Mouse (Mus musculus): ENCODE measurements around the gene Zdhhc1. TPM values are rescaled to one million over a fixed set of nuclear protein-coding genes. Genes with fewer than 3 reads are reported as not detected.

Zdhhc1 gene
- total RNA-seq, 2 experiments from 2014 or later: 36.2 to 38.9 TPM

DNA sequence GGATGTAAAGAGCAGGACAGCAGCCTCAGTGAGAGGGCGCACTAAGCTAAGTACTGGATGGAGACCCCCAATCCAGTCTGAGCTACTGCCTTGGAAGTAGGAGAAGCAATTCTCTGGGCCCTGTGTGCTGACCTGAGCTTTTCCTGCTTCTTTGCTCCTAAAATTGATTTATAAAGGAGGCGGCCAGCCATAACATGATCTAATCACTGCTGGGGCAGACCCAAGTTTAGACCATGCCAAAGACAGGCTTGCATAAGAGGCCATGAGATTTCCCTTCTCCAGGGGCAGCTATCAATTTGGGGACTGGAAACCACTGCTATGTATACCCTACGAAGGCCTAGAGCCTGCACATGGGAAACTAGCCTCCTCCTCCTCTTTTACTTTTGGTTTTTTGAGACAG lies 32.6 kb upstream of the Zdhhc1 start:
- no peak for TF ChIP-seq CTCF (conservative IDR thresholded peaks at IDR 0.05)
- no peak for DNase-seq (ENCODE audit: low spot score in 2 of 2)
- no peak overlapping the region for H3K27ac ChIP-seq
- no peak overlapping the region for H3K4me3 ChIP-seq

DNA sequence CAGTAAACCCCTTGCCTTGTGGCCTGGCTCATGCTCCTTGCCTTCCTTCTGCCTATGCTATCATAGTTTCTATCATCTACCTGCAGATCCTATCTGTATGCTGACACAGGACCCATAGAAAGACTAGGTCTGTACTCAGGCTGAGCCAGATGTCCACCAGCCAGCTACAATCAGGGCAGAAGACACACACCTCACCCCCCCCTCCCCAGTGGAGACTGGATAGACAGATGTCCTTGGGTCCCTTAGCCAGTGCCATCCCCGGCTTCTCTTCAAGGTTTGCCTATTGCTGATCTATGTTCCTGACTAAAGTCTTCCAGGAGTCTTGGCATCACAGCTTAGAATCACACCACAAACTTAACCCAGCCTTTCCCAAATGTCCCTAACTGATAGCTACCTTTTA lies 31.5 kb upstream of the Zdhhc1 start:
- TF ChIP-seq CTCF (conservative IDR thresholded peaks at IDR 0.05): no peak
- DNase-seq (ENCODE audit: low spot score in 2 of 2): no peak
- H3K4me3 ChIP-seq: no peak overlapping the region
- H3K27ac ChIP-seq: no peak overlapping the region

DNA sequence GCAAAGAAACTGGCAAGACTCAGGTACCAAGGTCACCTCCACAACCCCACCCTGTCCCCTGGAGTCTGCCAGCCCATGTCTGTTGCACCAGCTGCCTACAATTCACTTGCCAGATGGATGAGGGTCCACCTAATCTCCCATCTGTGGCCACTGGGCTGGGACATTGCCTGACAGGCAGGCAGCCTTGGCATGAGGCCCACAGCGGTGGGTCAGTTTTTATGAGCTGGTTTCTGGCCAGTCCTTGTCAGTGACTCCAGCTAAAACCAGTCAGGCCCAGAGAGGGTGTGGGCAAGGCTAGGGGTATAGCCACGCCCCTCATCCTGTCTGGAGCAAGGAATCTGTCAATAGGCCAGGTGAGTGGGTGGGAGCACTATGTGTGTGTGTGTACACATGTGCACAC lies 30.4 kb upstream of the Zdhhc1 start:
- Histone ChIP-seq H3K27ac (no peak overlapping the region), H3K4me3 (no peak overlapping the region)

GRCm38 (mm10) chr8:105522890-105523289 lies 26.2 kb upstream of the Zdhhc1 start:
- no peak for DNase-seq (ENCODE audit: low spot score in 2 of 2)
- Histone ChIP-seq H3K27ac (no peak overlapping the region), H3K4me3 (no peak overlapping the region)
- TF ChIP-seq CTCF (conservative IDR thresholded peaks at IDR 0.05): no peak

More for the DNA sequence above, 30.4 kb upstream of the Zdhhc1 start:
- TF ChIP-seq CTCF (conservative IDR thresholded peaks at IDR 0.05): no peak
- DNase-seq (ENCODE audit: low spot score in 2 of 2): no peak

GRCm38 (mm10) chr8:105521995-105522769 lies 25.5 kb upstream of the Zdhhc1 start:
- DNase-seq (ENCODE audit: low spot score in 2 of 2): no peak
- no peak; the same call in none of the 2 replicates for TF ChIP-seq CTCF (conservative IDR thresholded peaks at IDR 0.05)
- no peak overlapping the region for H3K4me3 ChIP-seq
- H3K27ac ChIP-seq: no peak overlapping the region

GRCm38 (mm10) chr8:105521061-105521460 lies 24.4 kb upstream of the Zdhhc1 start:
- TF ChIP-seq CTCF (conservative IDR thresholded peaks at IDR 0.05): no peak
- DNase-seq (ENCODE audit: low spot score in 2 of 2): no peak
- H3K4me3 ChIP-seq: no peak overlapping the region

GRCm38 (mm10) chr8:105520521-105520920 lies 23.8 kb upstream of the Zdhhc1 start:
- Histone ChIP-seq H3K4me3 (no peak overlapping the region), H3K27ac (no peak overlapping the region)
- no peak for DNase-seq (ENCODE audit: low spot score in 2 of 2)
- TF ChIP-seq CTCF (conservative IDR thresholded peaks at IDR 0.05): no peak

More at GRCm38 (mm10) chr8:105521061-105521460, 24.4 kb upstream of the Zdhhc1 start:
- no peak overlapping the region for H3K27ac ChIP-seq

GRCm38 (mm10) chr8:105519591-105519990 lies 22.9 kb upstream of the Zdhhc1 start:
- no peak for DNase-seq (ENCODE audit: low spot score in 2 of 2)
- H3K4me3 ChIP-seq: no peak overlapping the region
- TF ChIP-seq CTCF (conservative IDR thresholded peaks at IDR 0.05): no peak
- H3K27ac ChIP-seq: no peak overlapping the region

- Histone ChIP-seq H3K27ac (no peak within 1 kb of the TSS), H3K4me3 (peak within 1 kb of the TSS; percentile 51)
- DNase-seq (ENCODE audit: low spot score in 2 of 2): no peak
- TF ChIP-seq CTCF (conservative IDR thresholded peaks at IDR 0.05): peak; percentile 26
Measured at GRCm38 (mm10) chr8:105518436-105519313, 22.0 kb upstream of the Zdhhc1 start, which contains the start of gene Hsd11b2. Gene Hsd11b2, plus strand, starts transcription at chr8:105518755.

- H3K27ac ChIP-seq: no peak overlapping the region
- no peak for TF ChIP-seq CTCF (conservative IDR thresholded peaks at IDR 0.05)
- DNase-seq (ENCODE audit: low spot score in 2 of 2): no peak
- no peak overlapping the region for H3K4me3 ChIP-seq
Measured at GRCm38 (mm10) chr8:105517346-105517745, 20.6 kb upstream of the Zdhhc1 start.

DNA sequence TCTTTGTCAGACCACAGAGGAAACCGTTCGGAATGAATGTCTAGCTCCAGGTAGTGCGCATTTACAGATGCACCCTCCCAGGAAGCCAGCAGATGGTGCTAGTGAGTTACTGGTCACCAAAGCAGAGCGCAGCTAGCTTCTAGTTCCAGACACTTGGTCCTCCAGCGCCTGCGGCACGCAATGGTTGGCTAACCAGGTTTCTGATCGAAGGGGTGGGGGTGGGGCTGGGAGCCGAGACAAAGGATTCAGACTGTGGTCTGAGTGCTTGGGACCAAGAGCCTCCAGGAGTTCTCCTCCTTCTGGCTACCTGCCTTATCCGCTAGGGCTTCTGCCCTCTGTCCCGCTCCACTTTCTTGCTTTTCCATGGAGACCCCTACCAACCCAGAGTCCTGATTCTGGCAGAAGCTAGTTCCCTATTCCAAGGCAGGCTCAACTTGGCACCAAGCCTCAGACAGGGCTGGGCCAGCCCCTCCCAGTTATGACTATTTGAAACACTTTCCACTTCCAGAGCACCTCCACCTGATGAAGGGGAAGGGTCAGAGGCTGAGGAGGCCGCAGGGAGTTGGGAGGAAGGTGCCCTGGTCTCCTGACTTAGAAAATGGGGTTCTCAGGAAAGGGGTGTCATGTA lies 19.4 kb upstream of the Zdhhc1 start:
- Histone ChIP-seq H3K4me3 (no peak overlapping the region), H3K27ac (no peak overlapping the region)
- peak; percentile 85 for TF ChIP-seq CTCF (conservative IDR thresholded peaks at IDR 0.05)
- DNase-seq (ENCODE audit: low spot score in 2 of 2): peak; percentile 55 to 72

DNA sequence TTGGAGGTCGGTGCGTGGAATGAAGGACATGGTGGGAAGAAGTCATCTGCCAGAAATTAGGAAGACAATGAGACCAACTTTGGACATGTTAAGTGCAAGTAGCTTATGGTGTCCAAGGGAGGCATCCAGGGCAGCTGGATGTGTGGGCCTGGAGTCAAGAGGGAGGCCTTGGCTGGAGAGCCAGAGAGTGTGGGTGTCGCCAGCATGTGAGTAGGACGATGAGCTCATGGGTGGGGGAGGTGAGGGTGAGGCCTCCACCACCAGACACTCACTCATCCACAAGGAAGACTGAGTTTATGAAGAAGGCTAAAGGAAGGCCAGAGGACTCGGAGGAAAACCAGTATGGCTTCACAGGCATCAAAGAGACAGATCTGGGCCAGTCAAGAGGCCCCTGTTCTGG lies 18.0 kb upstream of the Zdhhc1 start:
- no peak for DNase-seq (ENCODE audit: low spot score in 2 of 2)
- no peak overlapping the region for H3K4me3 ChIP-seq
- H3K27ac ChIP-seq: no peak overlapping the region
- no peak for TF ChIP-seq CTCF (conservative IDR thresholded peaks at IDR 0.05)

DNA sequence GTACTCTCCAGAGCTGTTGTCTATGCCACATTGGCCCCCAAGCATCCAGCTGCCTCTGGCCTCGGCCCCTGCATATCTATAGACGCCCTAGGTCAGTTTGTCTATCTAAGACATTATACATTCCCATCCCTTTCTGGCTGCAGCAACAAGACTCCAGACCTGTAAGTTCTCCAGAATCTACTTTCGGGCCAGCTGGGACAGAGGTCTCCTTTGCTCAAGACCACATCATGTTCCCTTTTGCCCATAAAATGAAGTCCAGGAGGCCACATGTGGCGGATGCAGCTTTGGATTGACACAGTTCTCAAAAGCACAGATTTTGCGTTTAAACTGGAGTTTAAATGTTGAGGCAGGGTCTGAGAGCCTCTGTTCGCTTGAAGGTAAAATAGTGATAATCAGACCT lies 17.5 kb upstream of the Zdhhc1 start:
- H3K4me3 ChIP-seq: no peak overlapping the region
- TF ChIP-seq CTCF (conservative IDR thresholded peaks at IDR 0.05): no peak
- no peak overlapping the region for H3K27ac ChIP-seq
- DNase-seq (ENCODE audit: low spot score in 2 of 2): no peak
